Mouse (Mus musculus) hindbrain, embryonic 11.5 days (tissue): ENCODE data around the gene Vstm5. TPM values are rescaled to one million over a fixed set of nuclear protein-coding genes. Genes with fewer than 3 reads are reported as not detected.

Experiments
- ATAC-seq: fragments of 200-750 bp; cut with Nextera tagmentation; 2 replicates; pipeline ENCODE4 v1.8.0; 2017; ENCODE audit warnings: mild to moderate bottlenecking, moderate TSS enrichment, moderate library complexity; ENCODE audit not compliant: low FRiP score
- DNase-seq: peaks from one replicate; pipeline ENCODE4 v3.0.0-alpha.2; 2015; ENCODE audit warnings: low spot score
- H3K27ac ChIP-seq: fragments of 300-500 bp; sonication (generic); 2 replicates; pipeline ENCODE4 v1.5.1; 2014; ENCODE audit warnings: mild to moderate bottlenecking, low read depth, low read length
- H3K27me3 ChIP-seq: fragments of 300-500 bp; sonication (generic); 2 replicates; pipeline ENCODE4 v1.6.1; 2014; ENCODE audit warnings: mild to moderate bottlenecking, low read length, moderate library complexity, mixed read lengths; ENCODE audit not compliant: control insufficient read depth, insufficient read depth
- H3K36me3 ChIP-seq: fragments of 300-500 bp; sonication (generic); 2 replicates; pipeline ENCODE4 v1.6.1; 2014; ENCODE audit warnings: mild to moderate bottlenecking, low read length, moderate library complexity, mixed read lengths; ENCODE audit not compliant: control insufficient read depth, insufficient read depth
- H3K4me1 ChIP-seq: fragments of 300-500 bp; sonication (generic); replicated peaks from 2 replicates; pipeline ENCODE4 v1.6.1; 2014; ENCODE audit warnings: low read length, mixed read lengths; ENCODE audit not compliant: control insufficient read depth, insufficient read depth
- H3K4me2 ChIP-seq: fragments of 300-500 bp; sonication (generic); replicated peaks from 2 replicates; pipeline ENCODE4 v1.6.1; 2014; ENCODE audit warnings: mild to moderate bottlenecking, low read depth, low read length
- H3K4me3 ChIP-seq: fragments of 300-500 bp; sonication (generic); 2 replicates; pipeline ENCODE4 v1.5.1; 2014; ENCODE audit warnings: low read depth, low read length
- H3K9ac ChIP-seq: fragments of 300-500 bp; sonication (generic); 2 replicates; pipeline ENCODE4 v1.6.1; 2014; ENCODE audit warnings: low read depth, low read length
- H3K9me3 ChIP-seq: fragments of 300-500 bp; sonication (generic); 2 replicates; pipeline ENCODE4 v1.6.1; 2016; ENCODE audit warnings: low read length; ENCODE audit not compliant: control insufficient read depth
- WGBS: fragments of 180-500 bp; shearing (Covaris S2); extraction: QIAGEN DNeasy Blood & Tissue Kit; methylation state at CpG from one replicate; pipeline ENCODE4 v1.1.7; 2014; 5-methylcytosine and 5-hydroxymethylcytosine counted together
- polyA plus RNA-seq: library from polyadenylated mRNA; unstranded; fragments of >200 nt; fragmentation: Nextera tagmentation; extraction: Ambion mirVana; gene quantifications from 2 replicates; pipeline ENCODE4 v1.2.1, GENCODE M21; 2014

Gene Vstm5
- polyA plus RNA-seq, 1 experiment from 2014 or later, result 2.1 TPM

- Histone ChIP-seq H3K27me3 (no peaks in the 10 kb centered on the region), H3K4me1 (no peaks in the 10 kb centered on the region), H3K4me2 (no peak overlapping the region), H3K4me3 (no peak overlapping the region), H3K27ac (no peak overlapping the region), H3K9me3 (no peaks in the 10 kb centered on the region), H3K36me3 (no peaks in the 10 kb centered on the region), H3K9ac (no peak overlapping the region)
- ATAC-seq (no peak), DNase-seq (no peak)
- 79% methylated on average over 7 of the region's 7 CpGs for WGBS
Measured at GRCm38 (mm10) chr9:15250376-15250775, 11.5 kb downstream of the Vstm5 start.

GRCm38 (mm10) chr9:15252196-15252595 lies 13.4 kb downstream of the Vstm5 start:
- no peaks in the 10 kb centered on the region for H3K9me3 ChIP-seq
- no peaks in the 10 kb centered on the region for H3K27me3 ChIP-seq
- H3K9ac ChIP-seq, result no peak overlapping the region
- no peaks in the 10 kb centered on the region for H3K36me3 ChIP-seq
- no peak overlapping the region for H3K27ac ChIP-seq
- no peak overlapping the region for H3K4me3 ChIP-seq
- no peaks in the 10 kb centered on the region for H3K4me1 ChIP-seq
- ATAC-seq (no peak), DNase-seq (no peak)
- WGBS, result 68% methylated on average over 7 of the region's 7 CpGs
- no peak overlapping the region for H3K4me2 ChIP-seq

- H3K4me1 ChIP-seq, result no peaks in the 10 kb centered on the region
- H3K4me2 ChIP-seq, result no peak overlapping the region
- DNase-seq, result no peak
- H3K9ac ChIP-seq, result no peak overlapping the region
- no peak overlapping the region for H3K4me3 ChIP-seq
- no peaks in the 10 kb centered on the region for H3K36me3 ChIP-seq
- H3K9me3 ChIP-seq, result no peaks in the 10 kb centered on the region
- no peak overlapping the region for H3K27ac ChIP-seq
- 87% methylated on average over 7 of the region's 7 CpGs for WGBS
- no peak for ATAC-seq
- H3K27me3 ChIP-seq, result no peaks in the 10 kb centered on the region
Measured at GRCm38 (mm10) chr9:15254501-15254900, 15.7 kb downstream of the Vstm5 start.

GRCm38 (mm10) chr9:15256214-15256613 lies 17.4 kb downstream of the Vstm5 start:
- no peaks in the 10 kb centered on the region for H3K27me3 ChIP-seq
- H3K4me2 ChIP-seq, result no peak overlapping the region
- no peaks in the 10 kb centered on the region for H3K36me3 ChIP-seq
- no peaks in the 10 kb centered on the region for H3K9me3 ChIP-seq
- no peak overlapping the region for H3K27ac ChIP-seq
- DNase-seq (no peak), ATAC-seq (no peak)
- no peak overlapping the region for H3K4me3 ChIP-seq
- H3K4me1 ChIP-seq, result no peaks in the 10 kb centered on the region
- no peak overlapping the region for H3K9ac ChIP-seq
- WGBS, result 80% methylated on average over 3 of the region's 3 CpGs

- Histone ChIP-seq H3K27ac (no peak overlapping the region), H3K4me1 (no peaks in the 10 kb centered on the region), H3K9ac (no peak overlapping the region), H3K4me3 (no peak overlapping the region), H3K36me3 (peaks cover 12% of the 10 kb centered on the region; the same call in 1 of the 2 replicates), H3K27me3 (no peaks in the 10 kb centered on the region), H3K9me3 (no peaks in the 10 kb centered on the region), H3K4me2 (no peak overlapping the region)
- WGBS, result 95% methylated on average over 8 of the region's 8 CpGs
- no peak for DNase-seq
- no peak for ATAC-seq
Measured at GRCm38 (mm10) chr9:15261980-15262379, 23.1 kb downstream of the Vstm5 start.

GRCm38 (mm10) chr9:15263487-15263886 lies 24.6 kb downstream of the Vstm5 start:
- peaks cover 12% of the 10 kb centered on the region; the same call in 1 of the 2 replicates for H3K36me3 ChIP-seq
- H3K4me3 ChIP-seq, result no peak overlapping the region
- no peak overlapping the region for H3K27ac ChIP-seq
- WGBS, result 96% methylated on average over 10 of the region's 10 CpGs
- no peak overlapping the region for H3K4me2 ChIP-seq
- no peak overlapping the region for H3K9ac ChIP-seq
- ATAC-seq (no peak), DNase-seq (no peak)
- no peaks in the 10 kb centered on the region for H3K27me3 ChIP-seq
- no peaks in the 10 kb centered on the region for H3K9me3 ChIP-seq
- H3K4me1 ChIP-seq, result no peaks in the 10 kb centered on the region

GRCm38 (mm10) chr9:15273981-15274380 lies 35.1 kb downstream of the Vstm5 start:
- WGBS, result 92% methylated on average over 2 of the region's 2 CpGs
- H3K9me3 ChIP-seq, result no peaks in the 10 kb centered on the region
- no peak overlapping the region for H3K4me3 ChIP-seq
- no peak overlapping the region for H3K4me2 ChIP-seq
- H3K4me1 ChIP-seq, result no peaks in the 10 kb centered on the region
- H3K27ac ChIP-seq, result no peak overlapping the region
- H3K9ac ChIP-seq, result no peak overlapping the region
- H3K27me3 ChIP-seq, result no peaks in the 10 kb centered on the region
- no peak for DNase-seq
- ATAC-seq, result no peak
- H3K36me3 ChIP-seq, result peaks cover 7% of the 10 kb centered on the region; the same call in 1 of the 2 replicates

GRCm38 (mm10) chr9:15276855-15277254 lies 38.0 kb downstream of the Vstm5 start:
- Histone ChIP-seq H3K4me1 (0 out of 2 replicates have a peak, but pooled peaks cover 3% of the 10 kb centered on the region), H3K27me3 (no peaks in the 10 kb centered on the region), H3K27ac (no peak overlapping the region), H3K36me3 (peaks cover 7% of the 10 kb centered on the region; the same call in 1 of the 2 replicates), H3K9ac (no peak overlapping the region), H3K9me3 (no peaks in the 10 kb centered on the region), H3K4me3 (no peak overlapping the region), H3K4me2 (no peak overlapping the region)
- ATAC-seq (no peak), DNase-seq (no peak)
- WGBS, result 95% methylated on average over 4 of the region's 4 CpGs

- ATAC-seq (no peak), DNase-seq (no peak)
- H3K4me1 ChIP-seq, result 0 out of 2 replicates have a peak, but pooled peaks cover 3% of the 10 kb centered on the region
- no peaks in the 10 kb centered on the region for H3K27me3 ChIP-seq
- H3K4me3 ChIP-seq, result no peak overlapping the region
- H3K9me3 ChIP-seq, result no peaks in the 10 kb centered on the region
- no peak overlapping the region for H3K9ac ChIP-seq
- no peak overlapping the region for H3K27ac ChIP-seq
- H3K36me3 ChIP-seq, result 0 out of 2 replicates have a peak, but pooled peaks cover 2% of the 10 kb centered on the region
- no peak overlapping the region for H3K4me2 ChIP-seq
- 93% methylated on average over 3 of the region's 3 CpGs for WGBS
Measured at GRCm38 (mm10) chr9:15278343-15278742, 39.5 kb downstream of the Vstm5 start.
